Mouse (Mus musculus): Measurements from ENCODE around the gene Gdf11. TPM values are rescaled to one million over a fixed set of nuclear protein-coding genes. Genes with fewer than 3 reads are reported as not detected.
A peak's percentile ranks its signal among the peaks of the same experiment; 100 is the strongest.

Gdf11 gene
- total and polyA plus RNA-seq, 3 experiments = 3.4 to 7.3 (median 4.5) TPM

DNA sequence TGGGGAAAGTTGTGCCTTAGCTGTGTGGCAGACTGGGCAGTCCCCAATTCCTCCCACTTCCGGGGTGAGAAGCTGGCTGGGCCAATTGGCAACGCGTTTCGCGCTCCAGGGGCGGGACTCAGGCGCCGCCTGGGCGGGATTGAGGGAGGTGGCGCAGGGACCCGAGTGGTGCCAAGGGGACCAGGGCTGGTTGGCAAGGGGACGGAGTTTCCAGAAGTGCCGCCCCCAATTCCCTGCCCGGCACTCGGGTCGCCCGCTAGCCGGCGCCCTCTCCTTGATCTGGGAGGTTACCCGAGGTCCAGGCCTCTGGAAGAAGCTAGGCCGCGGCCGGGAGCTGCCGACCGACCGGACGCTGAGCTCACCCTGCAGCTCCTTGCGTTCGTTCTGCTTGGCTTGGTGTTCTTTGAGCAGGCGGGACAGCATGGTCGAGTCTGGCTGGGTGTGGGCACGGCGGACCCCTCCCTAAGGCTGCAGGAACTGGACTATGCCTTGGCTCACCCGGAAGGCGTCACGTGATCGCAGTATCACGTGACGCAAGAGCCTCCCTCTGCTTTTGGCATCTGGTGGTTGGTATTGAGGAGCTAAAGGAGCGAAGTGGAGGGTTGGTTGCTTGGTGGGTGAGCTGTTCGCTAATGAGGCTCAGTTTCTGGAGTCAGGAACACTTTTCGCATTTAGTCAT, 31.6 kb upstream of the Gdf11 start (continued):
- peak; percentile 99 for TF ChIP-seq USF1 (IDR thresholded peaks at IDR 0.05; ENCODE audit: low read depth, low read length)
- no peak for TF ChIP-seq RAD21 (IDR thresholded peaks at IDR 0.05; ENCODE audit: low read depth, low read length)
- peak; percentile 32; the same call in 1 of the 2 replicates for TF ChIP-seq CHD2 (IDR thresholded peaks at IDR 0.05; ENCODE audit: low read length)
- TF ChIP-seq MEF2A (IDR thresholded peaks at IDR 0.05; ENCODE audit: borderline replicate concordance, low read depth, low read length) = no peak; the same call in none of the 2 replicates
- TF ChIP-seq E2F4 (IDR thresholded peaks at IDR 0.05; ENCODE audit: insufficient replicate concordance, low read depth, low read length) = no peak
- no peak for TF ChIP-seq PAX5 (IDR thresholded peaks at IDR 0.05; ENCODE audit: low read length)
- peak; percentile 77 for TF ChIP-seq IRF4 (IDR thresholded peaks at IDR 0.05; ENCODE audit: low read depth, low read length)
- TF ChIP-seq USF2 (conservative IDR thresholded peaks at IDR 0.05; ENCODE audit: low read depth, low read length) = peak; percentile 100
- TF ChIP-seq EP300 (IDR thresholded peaks at IDR 0.05; ENCODE audit: low read length) = no peak
- no peak for TF ChIP-seq SMC3 (IDR thresholded peaks at IDR 0.05; ENCODE audit: low read depth, low read length)
- peak; percentile 93 for TF ChIP-seq ELF1 (IDR thresholded peaks at IDR 0.05; ENCODE audit: low read depth, low read length)
- TF ChIP-seq TCF12 (IDR thresholded peaks at IDR 0.05; ENCODE audit: low read depth, low read length) = peak; percentile 34; the same call in 1 of the 2 replicates
- 0 out of 2 replicates have a peak, but pooled peaks have one; percentile 46 for TF ChIP-seq TBP (conservative IDR thresholded peaks at IDR 0.05; ENCODE audit: low read depth, low read length)

DNA sequence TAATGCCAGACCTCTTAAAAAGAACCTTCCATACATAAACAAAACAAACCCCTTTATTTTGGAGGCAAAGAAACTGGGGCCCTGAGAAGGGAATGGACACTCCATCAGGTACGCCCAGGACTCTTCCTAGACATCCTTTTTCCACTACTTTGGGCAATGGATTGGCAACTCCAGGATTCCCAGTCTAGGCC, 31.2 kb upstream of the Gdf11 start, which contains the start of gene Rdh5:
Gene Rdh5, minus strand, starts transcription at position 67 of the 191 bp plus-strand sequence.
- Histone ChIP-seq H3K27ac (ENCODE audit: insufficient read depth, low read depth) (peak within 1 kb of the TSS; percentile 64), H3K4me3 (replicated peaks in 1 of 3; ENCODE audit: low read depth in 2 of 3, low read length in 2 of 3, poor library complexity in 1 of 3) (peak within 1 kb of the TSS; percentile 81 to 91 (median 85)), H3K27me3 (replicated peaks) (no peaks in the 10 kb centered on the region), H3K4me1 (ENCODE audit: control insufficient read depth in 1 of 2, insufficient read depth in 2 of 2) (peaks cover 6 to 21% of the 10 kb centered on the region in 2 experiments), H3K9me3 (replicated peaks; ENCODE audit: low read length) (no peaks in the 10 kb centered on the region), H3K4me2 (ENCODE audit: insufficient read depth, low read depth, poor library complexity, severe bottlenecking) (peak within 1 kb of the TSS; percentile 80), H3K36me3 (replicated peaks in 1 of 2; ENCODE audit: control insufficient read depth in 1 of 2, insufficient read depth in 1 of 2, low read length in 1 of 2) (peaks cover 7 to 36% of the 10 kb centered on the region in 2 experiments), H3K9ac (ENCODE audit: insufficient read depth, low read depth) (peak within 1 kb of the TSS; percentile 96), H3K79me2 (replicated peaks; ENCODE audit: control insufficient read depth, extremely low read depth, insufficient read depth, poor library complexity, severe bottlenecking) (no peaks in the 10 kb centered on the region)
- in situ Hi-C loops (cut with MboI; ENCODE audit: low pct_ligation_motif_present, low pct_unique_long_range_greater_than_20kb, low sequenced_read_pairs) = no loop called here
- dilution Hi-C loops (cut with MboI; ENCODE audit: extremely low pct_ligation_motif_present, extremely low pct_unique_long_range_greater_than_20kb, low sequenced_read_pairs) = no loop called here
- DNase-seq (ENCODE audit: extremely low read depth) = no peak
- TF ChIP-seq MAFK (IDR thresholded peaks at IDR 0.05; ENCODE audit: insufficient replicate concordance, low read length) (no peak), ZNF384 (IDR thresholded peaks at IDR 0.05; ENCODE audit: low read depth, low read length) (no peak), CHD2 (IDR thresholded peaks at IDR 0.05; ENCODE audit: low read length) (no peak)

DNA sequence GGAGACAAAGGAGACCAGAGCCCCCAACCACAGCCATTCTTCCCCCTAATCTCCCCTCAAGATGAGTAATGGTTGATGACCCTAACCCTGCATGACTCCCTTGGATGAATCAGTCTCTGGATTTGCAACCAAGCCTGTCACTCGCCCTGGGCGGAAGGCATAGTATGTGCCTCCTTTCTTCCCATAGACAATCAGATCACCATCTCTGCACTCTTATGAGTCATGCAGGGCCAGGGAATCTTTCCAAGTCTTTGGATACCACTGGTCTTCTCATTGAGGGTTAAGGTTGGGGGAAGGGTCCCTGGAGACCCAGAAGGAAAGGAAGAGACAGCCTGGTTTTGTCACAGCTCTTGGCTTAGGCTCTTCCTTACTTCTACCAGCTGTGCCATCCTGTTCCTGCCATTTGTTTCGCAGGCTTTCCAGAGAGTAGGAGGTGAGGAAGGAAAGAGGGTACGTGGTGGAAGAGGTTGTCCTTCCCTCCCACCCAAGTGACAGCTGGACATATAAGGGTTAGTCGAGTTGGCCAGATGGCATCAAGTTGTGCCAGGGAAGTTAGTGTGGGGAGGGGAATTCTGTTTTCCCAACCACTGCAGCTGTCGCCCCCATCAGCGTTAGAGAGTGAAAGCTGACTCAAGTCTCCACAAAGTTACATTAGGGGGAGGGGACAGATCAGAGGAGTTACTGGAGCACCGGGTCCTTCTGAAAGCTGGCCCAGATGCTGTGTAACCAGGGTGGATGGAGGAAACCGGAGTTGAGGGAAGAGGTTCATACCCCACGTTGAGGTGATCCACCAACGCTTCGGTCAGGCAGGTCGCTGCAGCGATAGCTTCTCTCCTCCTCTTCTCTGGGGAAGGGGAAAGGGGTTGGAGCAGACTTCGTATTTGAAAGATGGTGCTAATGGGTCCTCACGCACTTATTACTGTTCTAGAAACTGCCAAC, 30.6 kb upstream of the Gdf11 start:
- Histone ChIP-seq H3K4me1 (ENCODE audit: control insufficient read depth in 1 of 2, insufficient read depth in 2 of 2) (peaks cover 6 to 21% of the 10 kb centered on the region in 2 experiments), H3K9ac (ENCODE audit: insufficient read depth, low read depth) (peak overlapping the region; percentile 96), H3K4me2 (ENCODE audit: insufficient read depth, low read depth, poor library complexity, severe bottlenecking) (peak overlapping the region; percentile 80), H3K4me3 (replicated peaks in 1 of 3; ENCODE audit: low read depth in 2 of 3, low read length in 2 of 3, poor library complexity in 1 of 3) (peak overlapping the region; percentile 81 to 91 (median 85)), H3K27ac (ENCODE audit: insufficient read depth, low read depth) (no peak overlapping the region), H3K9me3 (replicated peaks; ENCODE audit: low read length) (no peaks in the 10 kb centered on the region), H3K27me3 (replicated peaks) (no peaks in the 10 kb centered on the region), H3K36me3 (replicated peaks in 1 of 2; ENCODE audit: control insufficient read depth in 1 of 2, insufficient read depth in 1 of 2, low read length in 1 of 2) (peaks cover 11 to 41% of the 10 kb centered on the region in 2 experiments), H3K79me2 (replicated peaks; ENCODE audit: control insufficient read depth, extremely low read depth, insufficient read depth, poor library complexity, severe bottlenecking) (no peaks in the 10 kb centered on the region)
- peak; percentile 17 for DNase-seq (ENCODE audit: extremely low read depth)
- in situ Hi-C loops (cut with MboI; ENCODE audit: low pct_ligation_motif_present, low pct_unique_long_range_greater_than_20kb, low sequenced_read_pairs) = no loop called here
- no peak for TF ChIP-seq RCOR1 (conservative IDR thresholded peaks at IDR 0.05; ENCODE audit: low read depth, low read length)
- TF ChIP-seq UBTF (IDR thresholded peaks at IDR 0.05; ENCODE audit: low read depth, low read length) = 0 out of 2 replicates have a peak, but pooled peaks have one; percentile 12
- no peak for TF ChIP-seq MEF2A (IDR thresholded peaks at IDR 0.05; ENCODE audit: borderline replicate concordance, low read depth, low read length)
- dilution Hi-C loops (cut with MboI; ENCODE audit: extremely low pct_ligation_motif_present, extremely low pct_unique_long_range_greater_than_20kb, low sequenced_read_pairs) = no loop called here

Data from CH12.LX (cell line).